Mouse (Mus musculus) WW6 (cell line): ENCODE data around the gene Syne3.

ENCODE experiments used
- DNase-seq: peaks from one replicate; pipeline ENCODE4 v3.0.0-alpha.2; 2013; ENCODE audit warnings: low read depth, low spot score

The Syne3 gene

GRCm38 (mm10) chr12:104969618-104970017 lies 40.0 kb downstream of the Syne3 start:
- no peak for DNase-seq

DNA sequence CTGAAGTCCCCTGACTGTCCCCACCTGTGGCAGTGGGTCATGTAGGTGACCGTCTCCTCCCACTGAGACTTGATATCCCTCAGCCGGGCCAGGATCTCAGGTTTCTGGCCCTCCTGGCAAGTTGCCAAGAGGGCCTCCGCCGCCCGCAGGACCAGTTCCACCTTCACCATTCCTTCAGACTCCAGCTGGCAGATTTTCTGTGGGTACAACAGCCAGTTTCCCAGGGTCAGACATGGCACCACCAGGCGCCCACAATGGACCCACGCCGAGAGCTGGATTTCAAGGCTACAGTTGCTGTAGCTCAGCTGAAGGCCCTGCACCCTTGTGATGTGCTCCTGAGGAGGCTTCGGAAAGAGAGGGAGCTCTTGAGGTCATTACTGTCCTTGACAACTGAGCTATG lies 40.4 kb downstream of the Syne3 start:
- no peak for DNase-seq

DNA sequence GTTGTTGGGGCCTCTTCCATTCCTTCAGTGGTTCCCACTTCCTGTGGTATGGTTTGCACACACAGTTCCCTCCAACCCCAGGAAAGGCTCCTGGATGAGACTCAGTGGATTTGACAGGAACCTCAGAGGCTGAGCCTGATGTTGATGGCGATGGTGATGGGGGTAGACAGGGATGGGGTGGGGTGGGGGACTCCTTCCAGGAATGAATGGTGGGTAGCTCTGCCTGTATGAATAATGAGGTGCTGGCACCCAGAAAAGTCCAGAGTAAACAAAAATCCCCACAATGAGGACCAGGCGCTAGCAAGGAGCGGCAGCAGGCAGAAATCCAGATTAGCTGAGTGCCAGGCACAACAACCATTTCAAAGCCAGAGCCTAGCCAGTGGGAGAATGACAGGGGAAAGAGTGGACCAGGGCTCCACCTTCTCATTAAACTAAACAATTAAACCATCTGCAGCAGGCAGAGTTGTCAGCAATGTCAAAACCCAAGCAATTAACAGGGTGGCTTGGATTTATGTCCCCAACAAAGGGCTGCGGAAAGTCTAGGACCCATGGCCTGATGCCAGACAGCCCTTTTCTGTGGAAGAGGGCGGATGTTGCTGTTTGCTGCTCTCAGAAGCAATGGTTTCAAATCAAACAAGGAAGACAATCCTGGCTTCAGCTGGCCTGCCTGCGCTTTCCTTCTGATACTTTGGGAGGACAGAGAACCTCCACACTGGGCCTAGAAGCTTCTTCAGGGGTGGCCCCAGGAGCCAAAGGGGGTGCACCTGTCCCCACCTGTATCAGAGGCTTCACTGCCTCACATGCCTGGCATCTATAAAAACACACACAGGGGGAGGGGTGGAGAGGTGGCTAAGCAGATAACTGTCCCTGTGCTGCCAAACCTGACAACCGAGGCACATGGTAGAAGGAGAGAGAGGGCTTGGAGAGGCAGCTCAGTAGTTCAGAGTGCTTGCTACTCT lies 44.4 kb downstream of the Syne3 start:
- DNase-seq = no peak

GRCm38 (mm10) chr12:104960421-104960820 lies 49.2 kb downstream of the Syne3 start:
- DNase-seq = no peak

DNA sequence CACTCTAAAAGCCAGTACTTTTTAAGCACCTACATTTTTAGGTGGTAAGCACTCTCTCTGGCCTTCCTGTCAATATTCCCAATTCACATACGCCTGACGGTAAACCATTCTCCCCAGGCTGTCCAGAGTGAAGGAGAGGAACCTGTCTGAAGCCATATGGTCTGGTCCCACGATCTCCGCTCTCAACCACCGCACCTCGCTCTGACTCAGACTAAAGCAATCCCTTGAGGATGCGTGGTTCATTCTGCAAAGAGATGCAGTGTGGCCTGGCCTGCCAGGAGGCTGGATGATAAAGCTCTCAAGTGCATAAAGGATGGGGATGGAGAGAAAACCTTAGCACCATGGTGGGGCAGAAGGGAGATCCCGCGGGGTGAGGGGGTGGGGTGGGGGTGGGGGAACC lies 49.6 kb downstream of the Syne3 start:
- no peak for DNase-seq

DNA sequence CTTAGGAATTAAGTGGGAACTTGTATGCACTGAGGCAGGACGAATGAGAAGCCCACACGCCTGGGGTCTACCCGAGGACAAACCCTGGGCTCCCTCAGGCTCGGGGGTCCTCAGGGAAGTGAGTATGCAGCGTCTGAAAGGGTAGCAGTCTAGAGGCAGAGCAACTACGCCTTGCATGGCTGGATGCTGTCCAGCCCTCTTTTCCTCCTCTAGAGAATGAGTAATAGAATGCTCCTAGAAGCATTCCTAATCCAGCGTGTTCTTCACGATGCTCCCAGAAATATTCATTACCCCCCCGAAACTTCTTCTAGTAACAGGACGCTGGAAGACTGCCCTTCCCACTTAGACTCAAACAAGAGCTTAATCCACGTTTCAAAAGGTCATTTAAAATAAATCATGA lies 51.3 kb downstream of the Syne3 start:
- no peak for DNase-seq

DNA sequence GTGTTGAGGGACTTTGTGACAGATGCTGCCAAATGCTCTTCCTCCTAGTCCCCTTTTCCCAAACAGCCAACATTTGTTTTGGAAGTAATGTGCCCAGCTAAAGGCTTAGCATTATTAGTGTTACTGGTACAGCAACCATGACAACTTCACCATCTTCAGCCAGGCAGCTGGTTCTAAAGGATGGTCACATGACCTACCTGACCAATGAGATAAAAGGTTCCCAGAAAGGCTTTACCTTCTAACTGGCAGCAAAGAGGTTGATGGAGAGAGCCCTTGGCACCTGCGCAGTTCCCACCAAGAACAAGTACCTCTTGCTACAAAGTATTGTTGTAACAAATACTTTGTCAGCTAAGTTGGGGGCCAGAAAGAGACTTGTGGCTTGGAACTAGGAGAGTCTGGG lies 52.4 kb downstream of the Syne3 start:
- no peak for DNase-seq

- no peak for DNase-seq
Observed at GRCm38 (mm10) chr12:104956406-104956805, 53.2 kb downstream of the Syne3 start.

- no peak for DNase-seq
Observed at GRCm38 (mm10) chr12:104955003-104955800, 54.4 kb downstream of the Syne3 start.

- no peak for DNase-seq
Observed at GRCm38 (mm10) chr12:104953941-104954340, 55.7 kb downstream of the Syne3 start.

- DNase-seq = no peak
Observed at GRCm38 (mm10) chr12:104952458-104952857, 57.2 kb downstream of the Syne3 start.

DNA sequence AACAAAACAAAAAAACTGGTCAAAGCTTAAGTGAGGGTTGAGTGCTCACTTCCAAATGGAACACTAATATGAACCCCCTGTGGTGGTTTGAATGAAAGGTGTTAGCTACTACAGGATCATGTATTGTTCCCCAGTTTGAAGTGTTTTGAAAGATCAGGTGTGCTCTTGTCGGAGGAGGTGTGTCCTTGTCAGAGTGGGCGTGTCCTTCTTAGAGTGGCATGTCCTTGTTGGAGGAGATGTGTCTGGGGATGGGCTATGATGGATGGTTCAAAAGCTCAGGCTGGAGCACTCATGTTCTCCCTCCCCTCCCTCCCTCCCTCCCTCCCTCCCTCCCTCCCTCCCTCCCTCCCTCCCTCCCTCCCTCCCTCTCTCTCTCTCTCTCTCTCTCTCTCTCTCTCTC lies 61.7 kb downstream of the Syne3 start:
- DNase-seq = no peak

DNA sequence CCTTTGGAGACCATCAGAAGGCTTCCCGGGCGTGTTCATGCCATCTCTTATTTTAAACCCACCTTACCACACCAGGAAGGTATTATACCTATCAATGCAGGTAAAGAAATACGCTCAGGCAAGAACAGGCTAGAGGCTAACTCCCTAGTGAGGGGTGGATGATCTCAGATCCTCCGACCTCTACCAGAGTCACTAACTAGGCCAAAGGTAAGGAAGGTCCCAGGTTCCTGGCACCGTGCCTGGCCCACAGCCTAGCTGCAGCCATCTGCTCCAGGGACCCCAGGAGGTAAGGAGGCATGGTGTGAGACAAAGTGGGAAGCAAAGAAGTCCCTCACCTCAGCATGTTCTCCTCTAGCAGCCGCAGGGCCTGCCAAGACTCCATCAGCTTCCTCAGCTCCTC lies 63.4 kb downstream of the Syne3 start:
- no peak for DNase-seq

GRCm38 (mm10) chr12:104940466-104940865 lies 69.1 kb downstream of the Syne3 start:
- no peak for DNase-seq

DNA sequence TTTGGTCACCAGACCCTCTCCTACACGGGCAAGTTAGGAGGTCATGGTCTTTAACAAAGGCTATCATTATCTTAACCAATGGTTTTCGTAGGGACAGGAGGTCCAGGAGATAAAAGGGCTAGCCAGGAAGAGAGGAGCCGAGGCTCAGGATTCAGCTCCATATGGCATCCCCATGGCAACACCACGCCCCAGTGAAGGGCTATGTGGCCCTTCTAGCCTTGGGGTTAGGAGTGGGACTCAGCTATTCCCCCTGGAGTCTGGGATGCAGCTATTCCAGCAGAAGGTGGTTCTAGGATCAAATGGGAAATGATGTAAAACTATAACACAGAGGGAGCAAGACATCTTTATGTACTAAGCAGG lies 69.6 kb downstream of the Syne3 start:
- no peak for DNase-seq

- no peak for DNase-seq
Observed at GRCm38 (mm10) chr12:104939372-104940026, 70.1 kb downstream of the Syne3 start.

DNA sequence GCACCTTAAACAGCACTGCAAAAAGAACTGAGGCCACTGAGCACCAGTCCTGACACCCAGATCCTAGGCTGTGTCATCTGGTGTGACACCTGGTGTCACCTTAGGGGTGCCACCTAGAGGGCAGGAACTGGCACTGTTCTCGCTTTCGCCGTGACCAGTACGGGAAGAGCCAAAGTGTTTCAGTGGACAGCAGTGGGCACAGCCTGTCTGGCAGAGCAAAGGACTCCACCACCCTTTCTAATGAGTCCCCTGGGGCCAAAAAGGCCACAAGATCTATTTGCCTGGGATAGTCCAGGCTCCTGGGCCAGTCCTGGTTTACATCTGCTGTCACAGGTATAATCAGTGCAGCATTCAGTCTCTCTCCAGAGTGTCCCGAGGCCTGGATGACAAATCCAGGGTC lies 70.7 kb downstream of the Syne3 start:
- no peak for DNase-seq

DNA sequence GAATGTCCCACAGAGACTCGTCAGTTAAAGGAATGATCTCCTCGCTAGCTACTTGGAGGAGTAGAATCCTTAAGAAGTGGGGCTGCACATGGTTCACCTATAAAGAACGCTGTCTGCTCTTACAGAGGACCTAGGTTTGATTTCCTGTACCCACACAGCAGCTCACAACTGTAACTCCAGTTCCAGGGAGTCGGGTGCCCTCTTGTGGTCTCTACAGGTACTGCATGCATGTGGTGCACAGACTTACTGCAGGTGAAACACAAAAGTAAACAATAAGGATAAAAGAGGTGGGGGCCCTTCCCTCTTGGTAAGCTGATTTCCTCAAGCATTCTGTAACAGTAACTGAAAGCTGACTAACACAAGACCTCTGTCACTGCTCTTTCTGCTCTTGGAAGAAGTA lies 73.4 kb downstream of the Syne3 start:
- DNase-seq = no peak

DNA sequence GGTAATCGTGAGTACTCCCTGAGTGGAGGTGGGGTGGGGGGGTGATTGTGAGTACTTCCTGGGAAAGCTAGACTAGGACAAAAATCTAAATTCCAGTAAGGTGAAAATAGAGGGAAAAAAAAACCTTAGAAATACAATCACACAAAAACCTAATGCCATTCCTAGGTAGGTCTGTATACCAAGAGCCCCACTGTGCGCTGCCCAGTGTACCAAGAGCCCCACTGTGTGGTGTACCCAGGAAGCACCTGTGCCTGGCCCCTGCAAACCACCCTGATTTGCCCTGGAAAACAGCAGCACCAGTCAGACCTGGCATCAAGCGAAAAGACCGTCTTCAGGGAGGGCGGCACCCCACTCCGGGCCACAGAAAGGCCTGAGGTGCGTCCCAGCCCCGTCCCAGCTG lies 74.5 kb downstream of the Syne3 start:
- DNase-seq = no peak

GRCm38 (mm10) chr12:104933800-104934199 lies 75.8 kb downstream of the Syne3 start:
- no peak for DNase-seq

GRCm38 (mm10) chr12:104933217-104933616 lies 76.4 kb downstream of the Syne3 start:
- no peak for DNase-seq

GRCm38 (mm10) chr12:104925765-104926164 lies 83.8 kb downstream of the Syne3 start:
- no peak for DNase-seq
